Mouse (Mus musculus): Measurements from ENCODE around the gene Prrc2b. TPM values are rescaled to one million over a fixed set of nuclear protein-coding genes. Genes with fewer than 3 reads are reported as not detected.
A peak's percentile ranks its signal among the peaks of the same experiment; 100 is the strongest.

Prrc2b gene
- polyA plus RNA-seq, 1 experiment = 43.5 TPM

DNA sequence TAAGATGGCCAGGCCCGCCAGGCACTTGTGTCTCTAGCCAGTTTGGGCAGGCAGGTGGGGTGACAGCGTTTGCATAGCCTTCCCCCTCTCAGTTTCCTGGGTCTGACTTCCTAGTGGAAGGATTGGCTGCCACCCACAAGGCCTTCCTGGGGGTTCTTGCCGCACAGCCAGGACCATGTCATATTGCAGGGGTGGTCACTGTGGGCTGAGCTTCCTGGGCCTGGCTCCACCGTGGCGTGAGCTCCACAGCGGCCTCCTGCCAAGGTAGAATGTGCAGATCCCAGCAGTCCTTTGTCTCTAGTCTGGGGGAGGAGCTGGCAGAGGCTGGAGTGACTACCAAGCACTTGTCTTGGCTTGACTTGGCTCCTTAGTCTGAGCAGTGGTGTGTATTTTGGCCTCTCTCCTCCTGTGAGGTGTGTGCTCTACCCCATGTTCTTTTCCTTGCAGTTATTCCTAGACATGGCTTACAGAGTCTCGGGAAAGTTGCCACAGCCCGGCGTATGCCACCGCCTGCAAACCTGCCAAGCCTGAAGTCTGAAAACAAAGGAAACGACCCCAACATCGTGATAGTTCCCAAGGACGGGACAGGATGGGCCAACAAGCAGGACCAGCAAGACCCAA is 31.9 kb downstream of the Prrc2b start:
- peaks cover 43% of the 10 kb centered on the region for H3K4me1 ChIP-seq (ENCODE audit: control insufficient read depth, insufficient read depth, low read length)
- 29% methylated on average over 13 of the region's 13 CpGs for WGBS
- no peak overlapping the region for H3K4me3 ChIP-seq (ENCODE audit: insufficient read depth, low read depth, low read length)
- H3K27ac ChIP-seq (ENCODE audit: insufficient read depth, low read depth, low read length) = peak overlapping the region; percentile 34
- peak; percentile 88 for DNase-seq
- no peak for TF ChIP-seq CTCF (conservative IDR thresholded peaks at IDR 0.05; ENCODE audit: insufficient read depth, insufficient read length, low read depth, low read length)
- TF ChIP-seq POLR2A (IDR thresholded peaks at IDR 0.05; ENCODE audit: low read depth, low read length) = no peak
- H3K27me3 ChIP-seq (replicated peaks; ENCODE audit: control insufficient read depth, insufficient read depth, low read length) = no peaks in the 10 kb centered on the region
- no peaks in the 10 kb centered on the region for H3K36me3 ChIP-seq (ENCODE audit: control insufficient read depth, insufficient read depth, low read length)

DNA sequence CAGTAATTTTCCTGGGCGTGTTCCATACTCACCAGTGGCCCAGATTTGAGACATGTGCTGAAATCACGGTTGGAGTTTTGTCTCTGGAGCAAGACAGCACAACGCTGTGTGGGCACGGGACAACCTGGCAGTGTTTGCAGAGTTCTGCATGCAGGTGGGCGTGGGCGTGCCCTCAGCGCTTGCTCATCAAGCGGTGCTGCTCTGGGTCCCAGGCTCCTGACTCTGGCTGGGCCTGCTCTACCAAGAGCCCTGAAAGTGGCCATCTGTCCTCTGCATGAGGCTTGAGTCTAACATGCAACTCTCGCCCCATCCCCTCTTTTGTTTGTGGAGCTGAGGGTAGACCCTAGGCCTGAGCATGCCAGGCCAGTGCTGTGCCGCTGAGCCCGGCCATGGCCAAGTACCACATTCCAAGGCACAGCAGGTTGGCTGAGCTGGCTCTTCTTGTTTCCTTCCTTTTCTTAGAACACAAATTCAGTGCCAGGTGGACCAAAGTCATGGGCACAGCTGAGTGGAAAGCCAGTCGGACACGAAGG is 36.2 kb downstream of the Prrc2b start:
- no peak overlapping the region for H3K27ac ChIP-seq (ENCODE audit: insufficient read depth, low read depth, low read length)
- no peaks in the 10 kb centered on the region for H3K36me3 ChIP-seq (ENCODE audit: control insufficient read depth, insufficient read depth, low read length)
- peaks cover 11% of the 10 kb centered on the region for H3K4me1 ChIP-seq (ENCODE audit: control insufficient read depth, insufficient read depth, low read length)
- DNase-seq = no peak
- no peak for TF ChIP-seq CTCF (conservative IDR thresholded peaks at IDR 0.05; ENCODE audit: insufficient read depth, insufficient read length, low read depth, low read length)
- TF ChIP-seq POLR2A (IDR thresholded peaks at IDR 0.05; ENCODE audit: low read depth, low read length) = no peak
- WGBS = 87% methylated on average over 13 of the region's 13 CpGs
- no peaks in the 10 kb centered on the region for H3K27me3 ChIP-seq (replicated peaks; ENCODE audit: control insufficient read depth, insufficient read depth, low read length)
- no peak overlapping the region for H3K4me3 ChIP-seq (ENCODE audit: insufficient read depth, low read depth, low read length)

DNA sequence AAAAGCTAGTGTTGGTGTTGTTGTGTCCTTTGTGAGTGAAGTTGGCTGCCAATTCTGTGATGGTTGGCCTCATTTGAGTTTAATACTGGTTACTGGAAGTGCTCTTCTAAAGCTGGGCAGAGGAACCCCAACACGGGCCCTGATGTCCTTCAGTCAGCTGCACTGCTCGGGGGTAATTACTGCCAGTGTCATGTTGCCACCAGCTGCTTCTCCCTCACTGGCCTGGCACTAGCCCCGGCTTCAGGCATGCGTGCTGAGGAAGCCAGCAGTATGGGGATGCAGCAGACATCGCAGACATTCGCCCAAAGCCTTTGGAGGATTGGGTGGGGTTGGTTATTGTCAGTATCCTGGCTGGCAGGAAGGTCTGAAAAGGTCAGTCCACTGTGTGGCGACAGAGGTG is 36.8 kb downstream of the Prrc2b start:
- H3K4me1 ChIP-seq (ENCODE audit: control insufficient read depth, insufficient read depth, low read length) = peaks cover 5% of the 10 kb centered on the region
- 68% methylated on average over 7 of the region's 7 CpGs for WGBS
- no peaks in the 10 kb centered on the region for H3K27me3 ChIP-seq (replicated peaks; ENCODE audit: control insufficient read depth, insufficient read depth, low read length)
- no peak overlapping the region for H3K4me3 ChIP-seq (ENCODE audit: insufficient read depth, low read depth, low read length)
- H3K36me3 ChIP-seq (ENCODE audit: control insufficient read depth, insufficient read depth, low read length) = no peaks in the 10 kb centered on the region
- no peak overlapping the region for H3K27ac ChIP-seq (ENCODE audit: insufficient read depth, low read depth, low read length)
- TF ChIP-seq POLR2A (IDR thresholded peaks at IDR 0.05; ENCODE audit: low read depth, low read length) (no peak), CTCF (conservative IDR thresholded peaks at IDR 0.05; ENCODE audit: insufficient read depth, insufficient read length, low read depth, low read length) (no peak)
- no peak for DNase-seq

DNA sequence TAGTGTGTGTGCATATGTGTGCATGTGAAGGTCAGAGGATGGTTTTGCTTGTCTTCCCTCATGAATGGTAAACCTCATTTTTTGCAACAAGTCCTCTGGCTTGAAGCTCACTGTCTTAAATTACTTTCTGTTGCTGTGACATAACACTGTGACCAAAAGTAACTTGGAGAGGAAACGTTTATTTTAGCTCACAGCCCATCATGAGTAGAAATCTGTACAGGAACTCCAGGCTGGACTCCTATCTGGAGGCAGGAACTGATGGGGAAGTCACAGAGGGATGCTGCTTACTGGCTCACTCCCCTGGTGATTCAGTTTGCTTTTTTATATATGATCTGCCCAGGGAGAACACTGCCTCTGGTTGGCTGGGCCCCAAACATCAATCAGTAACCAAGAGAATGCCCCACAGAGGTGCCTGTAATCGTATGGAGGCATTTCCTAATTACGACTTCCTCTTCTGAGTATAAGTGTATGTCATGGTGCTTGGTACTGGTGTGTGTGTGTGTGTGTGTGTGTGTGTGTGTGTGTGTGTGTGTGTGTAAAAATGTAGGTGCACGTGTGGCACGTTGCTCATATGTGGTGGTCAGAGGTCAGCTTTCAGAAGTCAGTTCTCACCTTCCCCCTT is 38.3 kb downstream of the Prrc2b start:
- DNase-seq = no peak
- Histone ChIP-seq H3K4me1 (ENCODE audit: control insufficient read depth, insufficient read depth, low read length) (no peaks in the 10 kb centered on the region; the same call in 1 of the 2 replicates), H3K36me3 (ENCODE audit: control insufficient read depth, insufficient read depth, low read length) (no peaks in the 10 kb centered on the region), H3K4me3 (ENCODE audit: insufficient read depth, low read depth, low read length) (no peak overlapping the region), H3K27ac (ENCODE audit: insufficient read depth, low read depth, low read length) (no peak overlapping the region), H3K27me3 (replicated peaks; ENCODE audit: control insufficient read depth, insufficient read depth, low read length) (no peaks in the 10 kb centered on the region)
- no peak for TF ChIP-seq CTCF (conservative IDR thresholded peaks at IDR 0.05; ENCODE audit: insufficient read depth, insufficient read length, low read depth, low read length)
- TF ChIP-seq POLR2A (IDR thresholded peaks at IDR 0.05; ENCODE audit: low read depth, low read length) = no peak
- WGBS = 33% methylated on average over 5 of the region's 5 CpGs

DNA sequence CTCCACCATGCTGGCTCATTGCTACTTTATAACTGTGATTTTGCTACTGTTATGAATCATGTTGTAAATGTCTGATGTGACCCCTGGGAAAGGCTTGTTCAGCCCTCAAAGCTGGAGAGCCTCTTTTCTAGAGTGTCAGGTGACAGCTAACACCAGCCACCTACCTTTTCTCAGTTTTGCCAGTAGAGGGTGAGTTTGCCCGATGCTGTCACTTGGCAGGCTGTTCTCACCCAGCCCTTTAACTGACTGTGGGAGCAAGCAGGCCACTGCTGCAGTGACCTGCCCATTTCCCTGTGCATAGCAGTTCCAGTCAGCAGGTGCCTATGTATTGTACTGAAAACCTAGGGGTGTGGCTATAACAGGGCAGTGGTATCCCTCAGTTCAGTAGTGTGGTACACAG is 39.7 kb downstream of the Prrc2b start:
- DNase-seq = no peak
- Histone ChIP-seq H3K4me3 (ENCODE audit: insufficient read depth, low read depth, low read length) (no peak overlapping the region), H3K27ac (ENCODE audit: insufficient read depth, low read depth, low read length) (no peak overlapping the region), H3K36me3 (ENCODE audit: control insufficient read depth, insufficient read depth, low read length) (no peaks in the 10 kb centered on the region; the same call in 1 of the 2 replicates), H3K4me1 (ENCODE audit: control insufficient read depth, insufficient read depth, low read length) (no peaks in the 10 kb centered on the region; the same call in 1 of the 2 replicates), H3K27me3 (replicated peaks; ENCODE audit: control insufficient read depth, insufficient read depth, low read length) (no peaks in the 10 kb centered on the region)
- TF ChIP-seq POLR2A (IDR thresholded peaks at IDR 0.05; ENCODE audit: low read depth, low read length) (no peak), CTCF (conservative IDR thresholded peaks at IDR 0.05; ENCODE audit: insufficient read depth, insufficient read length, low read depth, low read length) (no peak)
- WGBS = 30% methylated on average over 1 of the region's 1 CpGs

DNA sequence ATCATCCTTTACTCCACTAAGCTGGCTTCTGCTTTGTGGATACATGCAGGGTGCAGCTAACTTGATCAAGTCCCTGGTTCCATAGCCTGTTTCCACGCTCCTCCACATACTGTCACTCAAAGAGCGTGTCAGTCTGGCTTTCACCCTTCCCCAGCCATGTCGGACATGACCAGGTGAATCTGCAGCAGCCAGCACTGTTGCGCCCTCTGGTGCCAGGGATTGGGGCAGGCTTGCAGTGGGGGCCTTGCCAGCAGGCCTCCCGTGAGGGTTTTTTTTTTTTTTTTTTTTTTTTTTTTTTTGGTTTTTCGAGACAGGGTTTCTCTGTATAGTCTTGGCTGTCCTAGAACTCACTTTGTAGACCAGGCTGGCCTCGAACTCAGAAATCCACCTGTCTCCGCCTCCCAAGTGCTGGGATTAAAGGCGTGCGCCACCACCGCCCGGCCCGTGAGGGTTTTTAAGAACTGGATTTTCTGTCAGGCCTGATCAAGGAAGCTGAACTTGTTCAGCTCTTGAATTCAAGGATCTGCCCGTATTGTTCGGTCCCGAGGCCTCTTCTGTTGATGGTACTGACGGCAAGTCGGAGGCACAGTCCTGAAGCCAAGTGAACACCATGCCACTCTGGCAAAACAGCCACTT is 41.1 kb downstream of the Prrc2b start:
- no peak overlapping the region for H3K4me3 ChIP-seq (ENCODE audit: insufficient read depth, low read depth, low read length)
- H3K27me3 ChIP-seq (replicated peaks; ENCODE audit: control insufficient read depth, insufficient read depth, low read length) = no peaks in the 10 kb centered on the region
- TF ChIP-seq POLR2A (IDR thresholded peaks at IDR 0.05; ENCODE audit: low read depth, low read length) (no peak), CTCF (conservative IDR thresholded peaks at IDR 0.05; ENCODE audit: insufficient read depth, insufficient read length, low read depth, low read length) (peak; percentile 79)
- WGBS = 78% methylated on average over 17 of the region's 18 CpGs
- no peak overlapping the region for H3K27ac ChIP-seq (ENCODE audit: insufficient read depth, low read depth, low read length)
- H3K36me3 ChIP-seq (ENCODE audit: control insufficient read depth, insufficient read depth, low read length) = no peaks in the 10 kb centered on the region; the same call in 1 of the 2 replicates
- H3K4me1 ChIP-seq (ENCODE audit: control insufficient read depth, insufficient read depth, low read length) = no peaks in the 10 kb centered on the region; the same call in 1 of the 2 replicates
- peak; percentile 72 for DNase-seq

DNA sequence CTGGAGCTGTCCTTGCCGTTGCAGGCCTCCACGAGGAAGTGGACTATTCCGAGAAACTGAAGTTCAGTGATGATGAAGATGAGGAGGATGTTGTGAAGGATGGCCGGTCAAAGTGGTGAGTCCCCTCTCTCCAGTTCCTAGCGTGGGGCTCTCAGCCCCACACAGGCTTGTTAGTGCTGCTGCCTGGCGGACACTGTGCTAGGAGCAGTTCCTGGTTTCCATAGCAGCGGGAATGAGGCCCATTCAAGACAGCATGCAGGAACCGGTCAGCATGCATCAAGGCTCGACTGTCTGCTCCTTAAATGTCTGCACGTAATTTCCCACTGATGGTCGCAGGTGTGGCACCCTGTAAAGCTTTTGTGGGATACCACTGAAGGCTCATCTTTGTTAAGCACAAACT is 48.1 kb downstream of the Prrc2b start:
- H3K4me1 ChIP-seq (ENCODE audit: control insufficient read depth, insufficient read depth, low read length) = no peaks in the 10 kb centered on the region
- WGBS = 80% methylated on average over 11 of the region's 11 CpGs
- no peaks in the 10 kb centered on the region; the same call in 1 of the 2 replicates for H3K36me3 ChIP-seq (ENCODE audit: control insufficient read depth, insufficient read depth, low read length)
- TF ChIP-seq CTCF (conservative IDR thresholded peaks at IDR 0.05; ENCODE audit: insufficient read depth, insufficient read length, low read depth, low read length) (no peak), POLR2A (IDR thresholded peaks at IDR 0.05; ENCODE audit: low read depth, low read length) (no peak)
- H3K27me3 ChIP-seq (replicated peaks; ENCODE audit: control insufficient read depth, insufficient read depth, low read length) = no peaks in the 10 kb centered on the region
- H3K4me3 ChIP-seq (ENCODE audit: insufficient read depth, low read depth, low read length) = no peak overlapping the region
- no peak overlapping the region for H3K27ac ChIP-seq (ENCODE audit: insufficient read depth, low read depth, low read length)
- no peak for DNase-seq

Measured in kidney, adult 2 months (tissue).